Mouse (Mus musculus) ES-Bruce4 (cell line): Measurements from ENCODE around the gene Dnah7a.

ENCODE experiments used
- CTCF ChIP-seq: IDR thresholded peaks from one replicate; pipeline ENCODE4 v1.8.1; 2011; ENCODE audit warnings: low read depth, low read length
- EP300 ChIP-seq: IDR thresholded peaks from 2 replicates; pipeline ENCODE4 v1.6.1; 2011; ENCODE audit warnings: low read depth, low read length; ENCODE audit not compliant: insufficient read depth
- POLR2A ChIP-seq: IDR thresholded peaks from one replicate; pipeline ENCODE4 v1.8.1; 2011; ENCODE audit warnings: low read length; ENCODE audit not compliant: insufficient read depth

DNA sequence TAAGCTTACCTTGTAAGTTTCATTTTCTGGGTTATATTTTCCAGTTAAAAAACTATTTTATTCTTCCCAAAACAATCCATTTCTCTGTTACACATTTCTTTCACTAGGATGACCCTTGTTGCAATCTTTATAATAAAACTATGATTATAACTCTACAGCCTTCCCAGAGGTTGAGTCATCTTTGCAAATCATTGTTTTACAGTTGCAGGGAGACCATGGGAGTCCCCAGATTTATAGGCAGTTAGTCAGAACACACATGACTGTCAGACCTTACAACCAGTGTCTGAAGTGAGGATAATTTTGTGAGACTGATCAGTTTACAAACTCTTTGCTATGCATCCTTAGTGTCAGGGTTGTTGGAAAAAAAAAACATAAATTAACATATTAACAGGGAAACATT is 14.8 kb upstream of the Dnah7a start:
- TF ChIP-seq CTCF = no peak
- TF ChIP-seq EP300 = no peak
- TF ChIP-seq POLR2A = no peak
